Mouse (Mus musculus) midbrain, embryonic 11.5 days (tissue): ENCODE results near the gene Cyp11a1. TPM values are rescaled to one million over a fixed set of nuclear protein-coding genes. Genes with fewer than 3 reads are reported as not detected.

Experiments used
- ATAC-seq: fragments of 200-750 bp; cut with Nextera tagmentation; 2 replicates; pipeline ENCODE4 v1.8.0; 2017; ENCODE audit warnings: moderate TSS enrichment, moderate library complexity; ENCODE audit not compliant: low FRiP score
- DNase-seq: peaks from one replicate; pipeline ENCODE4 v3.0.0; 2015; ENCODE audit warnings: low spot score; ENCODE audit errors: missing footprints
- H3K27ac ChIP-seq: fragments of 300-500 bp; sonication (generic); 2 replicates; pipeline ENCODE4 v1.5.1; 2014; ENCODE audit warnings: low read depth, low read length
- H3K27me3 ChIP-seq: fragments of 300-500 bp; sonication (generic); 2 replicates; pipeline ENCODE4 v1.6.1; 2014; ENCODE audit warnings: mild to moderate bottlenecking, low read length, moderate library complexity, mixed read lengths; ENCODE audit not compliant: control insufficient read depth, insufficient read depth
- H3K36me3 ChIP-seq: fragments of 300-500 bp; sonication (generic); 2 replicates; pipeline ENCODE4 v1.6.1; 2014; ENCODE audit warnings: mild to moderate bottlenecking, low read length, moderate library complexity, mixed read lengths; ENCODE audit not compliant: control insufficient read depth, insufficient read depth
- H3K4me1 ChIP-seq: fragments of 300-500 bp; sonication (generic); 2 replicates; pipeline ENCODE4 v1.6.1; 2014; ENCODE audit warnings: low read length; ENCODE audit not compliant: control insufficient read depth, insufficient read depth
- H3K4me2 ChIP-seq: fragments of 300-500 bp; sonication (generic); 2 replicates; pipeline ENCODE4 v1.6.1; 2014; ENCODE audit warnings: mild to moderate bottlenecking, moderate library complexity
- H3K4me3 ChIP-seq: fragments of 300-500 bp; sonication (generic); 2 replicates; pipeline ENCODE4 v1.5.1; 2014; ENCODE audit warnings: low read depth, low read length
- H3K9ac ChIP-seq: fragments of 300-500 bp; sonication (generic); 2 replicates; pipeline ENCODE4 v1.6.1; 2014; ENCODE audit warnings: low read length
- H3K9me3 ChIP-seq: fragments of 300-500 bp; sonication (generic); 2 replicates; pipeline ENCODE4 v1.6.1; 2016; ENCODE audit warnings: low read length; ENCODE audit not compliant: control insufficient read depth
- WGBS: fragments of 180-500 bp; shearing (Covaris S2); extraction: QIAGEN DNeasy Blood & Tissue Kit; methylation state at CpG from one replicate; pipeline ENCODE4 v1.1.7; 2014; 5-methylcytosine and 5-hydroxymethylcytosine counted together
- polyA plus RNA-seq: library from polyadenylated mRNA; unstranded; fragments of >200 nt; fragmentation: Nextera tagmentation; extraction: Ambion mirVana; gene quantifications from 2 replicates; pipeline ENCODE4 v1.2.1, GENCODE M21; 2014

Gene Cyp11a1
- polyA plus RNA-seq, 1 experiment from 2014 or later, result not detected

DNA sequence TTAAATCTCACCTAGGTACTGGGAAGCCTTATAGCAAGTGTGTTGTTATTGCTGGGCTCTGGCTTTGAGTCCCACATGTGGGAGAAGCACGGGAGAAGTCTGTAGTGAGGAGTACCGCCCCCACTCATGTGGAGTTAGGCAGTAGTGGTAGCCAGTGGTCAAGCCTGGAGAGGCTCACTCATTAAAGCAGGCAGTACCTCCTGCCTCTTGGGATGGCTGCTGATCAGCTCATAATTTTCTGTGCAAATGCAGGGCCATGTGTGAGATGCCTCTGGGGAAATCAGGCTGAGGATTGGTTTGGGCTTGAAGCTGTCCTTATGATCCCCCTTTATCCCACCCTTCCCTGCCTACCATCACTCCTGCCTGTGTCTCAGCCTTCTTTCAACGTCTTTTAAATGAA is 68.3 kb downstream of the Cyp11a1 start:
- H3K4me1 ChIP-seq, result peaks cover 3% of the 10 kb centered on the region
- H3K4me2 ChIP-seq, result no peak overlapping the region
- no peaks in the 10 kb centered on the region for H3K9me3 ChIP-seq
- 58% methylated on average over 3 of the region's 3 CpGs for WGBS
- no peaks in the 10 kb centered on the region for H3K27me3 ChIP-seq
- DNase-seq (peak; percentile 69), ATAC-seq (peak; percentile 59; the same call in 1 of the 2 replicates)
- H3K4me3 ChIP-seq, result no peak overlapping the region
- H3K27ac ChIP-seq, result 0 out of 2 replicates have a peak overlapping the region, but pooled peaks have one; percentile 35
- H3K9ac ChIP-seq, result no peak overlapping the region
- H3K36me3 ChIP-seq, result no peaks in the 10 kb centered on the region

Other genes with a start within 250 kb of the Cyp11a1 start
- 84.2 and 91.6 TPM in 2 replicates for gene Clk3, start 240.6 kb upstream of the Cyp11a1 start, polyA plus RNA-seq
- gene Arid3b, start 169.6 kb upstream of the Cyp11a1 start, polyA plus RNA-seq, result 22.0 and 25.7 TPM in 2 replicates
- gene Ubl7, start 95.4 kb upstream of the Cyp11a1 start, polyA plus RNA-seq, result 111 and 112 TPM in 2 replicates
- 0.78 and 1.0 TPM in 2 replicates for gene Sema7a, start 66.3 kb upstream of the Cyp11a1 start, polyA plus RNA-seq
- gene Stra6, start 57.4 kb downstream of the Cyp11a1 start, polyA plus RNA-seq, result 7.3 and 9.7 TPM in 2 replicates
- 0.41 and 0.90 TPM in 2 replicates for gene Ccdc33, start 112.4 kb downstream of the Cyp11a1 start, polyA plus RNA-seq
- gene Islr, start 197.9 kb downstream of the Cyp11a1 start, polyA plus RNA-seq, result 13.0 and 13.9 TPM in 2 replicates
- gene Islr2, start 197.9 kb downstream of the Cyp11a1 start, polyA plus RNA-seq, result 18.7 and 19.6 TPM in 2 replicates
- gene Pml, start 243.4 kb downstream of the Cyp11a1 start, polyA plus RNA-seq, result 8.7 and 10.1 TPM in 2 replicates
- 27.6 and 29.7 TPM in 2 replicates for gene Stoml1, start 246.8 kb downstream of the Cyp11a1 start, polyA plus RNA-seq